Mouse (Mus musculus): ENCODE measurements at regions not wholly inside any gene's neighbourhood (a gene's known extent, or its start where the extent isn't known, plus 50 kb on each side); places are given as distances from the start of the nearest gene placed in this dataset.

DNA sequence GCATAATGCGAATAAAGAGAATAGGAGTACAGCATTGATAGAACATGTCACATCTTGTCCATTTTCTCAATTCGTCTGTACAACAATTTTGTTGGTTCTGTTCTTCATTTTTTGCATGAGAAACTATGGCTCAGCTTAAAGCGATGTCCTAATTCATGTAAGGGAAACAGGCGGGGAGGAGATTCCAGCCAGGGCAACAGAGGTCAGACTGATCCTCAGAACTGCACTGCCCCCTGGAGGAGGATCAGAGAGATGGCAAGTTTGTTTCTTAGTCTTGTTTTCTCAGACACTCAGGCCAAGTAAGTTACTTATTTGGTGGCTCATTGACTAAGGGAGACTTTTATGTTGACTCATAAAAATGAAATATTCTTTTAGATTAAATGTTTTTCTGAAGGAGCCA, 165.7 kb upstream of the Ccdc54 start:
- ATAC-seq (ENCODE audit: low FRiP score) (no peak), DNase-seq (ENCODE audit: low spot score) (no peak)
- Histone ChIP-seq H3K4me1 (ENCODE audit: insufficient read depth, low read length) (no peaks in the 10 kb centered on the region), H3K9me3 (ENCODE audit: low read length) (no peaks in the 10 kb centered on the region), H3K27me3 (ENCODE audit: insufficient read depth, low read length) (no peaks in the 10 kb centered on the region), H3K36me3 (ENCODE audit: insufficient read depth, low read length) (no peaks in the 10 kb centered on the region), H3K4me3 (ENCODE audit: low read depth, low read length) (no peak overlapping the region), H3K27ac (ENCODE audit: low read depth, low read length) (no peak overlapping the region), H3K9ac (replicated peaks; ENCODE audit: low read length, poor library complexity, severe bottlenecking) (no peak overlapping the region), H3K4me2 (ENCODE audit: low read depth, low read length, poor library complexity, severe bottlenecking) (no peak overlapping the region)
- 54% methylated on average over 4 of the region's 4 CpGs for WGBS
- TF ChIP-seq CTCF (IDR thresholded peaks at IDR 0.05), result peak; percentile 45

DNA sequence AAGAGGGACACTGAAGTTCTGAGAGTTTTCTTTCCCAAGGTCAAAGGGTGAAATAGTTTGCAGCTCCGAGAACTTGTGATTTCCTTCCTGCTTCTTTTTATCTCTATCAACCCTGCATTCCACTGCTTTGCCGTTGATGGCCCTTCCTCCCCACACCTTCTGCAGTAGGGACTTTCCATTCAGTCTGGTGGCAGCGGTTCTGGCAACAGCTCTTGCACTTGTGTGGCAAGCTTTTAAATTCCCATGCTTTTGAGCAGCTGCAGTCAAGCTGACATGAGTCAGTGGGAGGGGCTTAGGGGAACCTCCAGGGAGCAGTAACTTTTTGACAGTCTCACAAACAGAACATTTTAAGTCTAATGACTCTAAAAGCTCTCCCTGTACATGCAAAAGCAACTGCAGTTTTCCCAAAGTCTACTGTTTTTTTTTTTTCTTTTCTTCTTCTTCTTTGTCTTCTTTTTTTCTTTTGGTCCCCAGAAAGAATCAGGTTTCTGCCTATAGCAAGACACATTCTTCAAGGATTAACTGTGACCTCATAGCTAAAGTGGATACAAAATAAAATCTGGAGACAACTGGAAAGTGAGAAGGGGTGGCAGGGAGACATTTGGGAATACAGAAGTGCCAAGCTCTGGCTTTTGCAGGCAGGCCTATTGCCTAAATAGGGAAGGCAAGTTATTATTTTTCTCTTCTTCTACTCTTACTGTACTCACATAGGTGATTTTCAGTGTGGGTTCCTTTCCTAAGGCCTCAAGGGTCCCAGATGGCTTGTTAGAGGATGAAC, 162.8 kb upstream of the Ccdc54 start:
- TF ChIP-seq CTCF (IDR thresholded peaks at IDR 0.05), result no peak
- H3K9ac ChIP-seq (replicated peaks; ENCODE audit: low read length, poor library complexity, severe bottlenecking), result no peak overlapping the region
- no peak overlapping the region for H3K4me2 ChIP-seq (ENCODE audit: low read depth, low read length, poor library complexity, severe bottlenecking)
- H3K9me3 ChIP-seq (ENCODE audit: low read length), result no peaks in the 10 kb centered on the region
- no peak overlapping the region for H3K4me3 ChIP-seq (ENCODE audit: low read depth, low read length)
- no peak overlapping the region for H3K27ac ChIP-seq (ENCODE audit: low read depth, low read length)
- no peaks in the 10 kb centered on the region for H3K27me3 ChIP-seq (ENCODE audit: insufficient read depth, low read length)
- 19% methylated on average over 3 of the region's 3 CpGs for WGBS
- no peaks in the 10 kb centered on the region for H3K36me3 ChIP-seq (ENCODE audit: insufficient read depth, low read length)
- H3K4me1 ChIP-seq (ENCODE audit: insufficient read depth, low read length), result no peaks in the 10 kb centered on the region
- DNase-seq (ENCODE audit: low spot score) (no peak), ATAC-seq (ENCODE audit: low FRiP score) (no peak)

- H3K4me2 ChIP-seq (ENCODE audit: low read depth, low read length, poor library complexity, severe bottlenecking), result no peak overlapping the region
- H3K27ac ChIP-seq (ENCODE audit: low read depth, low read length), result no peak overlapping the region
- no peaks in the 10 kb centered on the region for H3K9me3 ChIP-seq (ENCODE audit: low read length)
- no peak overlapping the region for H3K4me3 ChIP-seq (ENCODE audit: low read depth, low read length)
- no peaks in the 10 kb centered on the region for H3K27me3 ChIP-seq (ENCODE audit: insufficient read depth, low read length)
- no peak for TF ChIP-seq CTCF (IDR thresholded peaks at IDR 0.05)
- no peaks in the 10 kb centered on the region for H3K36me3 ChIP-seq (ENCODE audit: insufficient read depth, low read length)
- DNase-seq (ENCODE audit: low spot score), result no peak
- ATAC-seq (ENCODE audit: low FRiP score), result no peak
- WGBS, result 87% methylated on average over 11 of the region's 11 CpGs
- H3K9ac ChIP-seq (replicated peaks; ENCODE audit: low read length, poor library complexity, severe bottlenecking), result no peak overlapping the region
- H3K4me1 ChIP-seq (ENCODE audit: insufficient read depth, low read length), result no peaks in the 10 kb centered on the region
Observed at GRCm38 (mm10) chr16:50753046-50753445, 162.1 kb upstream of the Ccdc54 start.

GRCm38 (mm10) chr16:50752277-50752600, 161.3 kb upstream of the Ccdc54 start:
- Histone ChIP-seq H3K4me3 (ENCODE audit: low read depth, low read length) (no peak overlapping the region), H3K4me1 (ENCODE audit: insufficient read depth, low read length) (no peaks in the 10 kb centered on the region), H3K9ac (replicated peaks; ENCODE audit: low read length, poor library complexity, severe bottlenecking) (no peak overlapping the region), H3K27ac (ENCODE audit: low read depth, low read length) (no peak overlapping the region), H3K36me3 (ENCODE audit: insufficient read depth, low read length) (no peaks in the 10 kb centered on the region), H3K27me3 (ENCODE audit: insufficient read depth, low read length) (no peaks in the 10 kb centered on the region), H3K4me2 (ENCODE audit: low read depth, low read length, poor library complexity, severe bottlenecking) (no peak overlapping the region), H3K9me3 (ENCODE audit: low read length) (no peaks in the 10 kb centered on the region)
- TF ChIP-seq CTCF (IDR thresholded peaks at IDR 0.05), result no peak
- WGBS, result 80% methylated on average over 10 of the region's 10 CpGs
- DNase-seq (ENCODE audit: low spot score) (no peak), ATAC-seq (ENCODE audit: low FRiP score) (no peak)

- ATAC-seq (ENCODE audit: low FRiP score) (no peak), DNase-seq (ENCODE audit: low spot score) (no peak)
- H3K4me1 ChIP-seq (ENCODE audit: insufficient read depth, low read length), result no peaks in the 10 kb centered on the region
- H3K27ac ChIP-seq (ENCODE audit: low read depth, low read length), result no peak overlapping the region
- H3K9me3 ChIP-seq (ENCODE audit: low read length), result no peaks in the 10 kb centered on the region
- TF ChIP-seq CTCF (IDR thresholded peaks at IDR 0.05), result no peak
- 83% methylated on average over 9 of the region's 9 CpGs for WGBS
- H3K36me3 ChIP-seq (ENCODE audit: insufficient read depth, low read length), result no peaks in the 10 kb centered on the region
- no peak overlapping the region for H3K4me2 ChIP-seq (ENCODE audit: low read depth, low read length, poor library complexity, severe bottlenecking)
- H3K9ac ChIP-seq (replicated peaks; ENCODE audit: low read length, poor library complexity, severe bottlenecking), result no peak overlapping the region
- no peaks in the 10 kb centered on the region for H3K27me3 ChIP-seq (ENCODE audit: insufficient read depth, low read length)
- no peak overlapping the region for H3K4me3 ChIP-seq (ENCODE audit: low read depth, low read length)
Observed at GRCm38 (mm10) chr16:50751495-50752276, 160.7 kb upstream of the Ccdc54 start.

- DNase-seq (ENCODE audit: low spot score) (no peak), ATAC-seq (ENCODE audit: low FRiP score) (no peak)
- H3K27ac ChIP-seq (ENCODE audit: low read depth, low read length), result no peak overlapping the region
- WGBS, result 94% methylated on average over 5 of the region's 5 CpGs
- no peaks in the 10 kb centered on the region for H3K27me3 ChIP-seq (ENCODE audit: insufficient read depth, low read length)
- TF ChIP-seq CTCF (IDR thresholded peaks at IDR 0.05), result no peak; the same call in 1 of the 2 replicates
- H3K9me3 ChIP-seq (ENCODE audit: low read length), result no peaks in the 10 kb centered on the region
- no peak overlapping the region for H3K9ac ChIP-seq (replicated peaks; ENCODE audit: low read length, poor library complexity, severe bottlenecking)
- H3K4me1 ChIP-seq (ENCODE audit: insufficient read depth, low read length), result no peaks in the 10 kb centered on the region
- no peak overlapping the region for H3K4me2 ChIP-seq (ENCODE audit: low read depth, low read length, poor library complexity, severe bottlenecking)
- no peaks in the 10 kb centered on the region for H3K36me3 ChIP-seq (ENCODE audit: insufficient read depth, low read length)
- no peak overlapping the region for H3K4me3 ChIP-seq (ENCODE audit: low read depth, low read length)
Observed at GRCm38 (mm10) chr16:50747698-50748097, 156.7 kb upstream of the Ccdc54 start.

Data from midbrain, postnatal 0 days (tissue).